Mouse (Mus musculus) forebrain, postnatal 0 days (tissue): ENCODE measurements around the gene Atp6v0a4. TPM values are rescaled to one million over a fixed set of nuclear protein-coding genes. Genes with fewer than 3 reads are reported as not detected.
A peak's percentile ranks its signal among the peaks of the same experiment; 100 is the strongest.

Source experiments
- ATAC-seq: fragments of 200-750 bp; cut with Nextera tagmentation; 2 replicates; pipeline ENCODE4 v1.8.0; 2017; ENCODE audit warnings: mild to moderate bottlenecking, moderate library complexity
- DNase-seq: peaks from one replicate; pipeline ENCODE4 v3.0.0-alpha.2; 2015
- H3K27ac ChIP-seq: fragments of 300-500 bp; sonication (generic); 2 replicates; pipeline ENCODE4 v1.5.1; 2014; ENCODE audit warnings: low read depth, mild to moderate bottlenecking, antibody characterized with exemption, low read length, moderate library complexity, mixed read lengths
- H3K27me3 ChIP-seq: fragments of 300-500 bp; sonication (generic); 2 replicates; pipeline ENCODE4 v1.6.1; 2014; ENCODE audit warnings: mild to moderate bottlenecking, low read length, mixed read lengths; ENCODE audit not compliant: insufficient read depth
- H3K36me3 ChIP-seq: fragments of 300-500 bp; sonication (generic); 2 replicates; pipeline ENCODE4 v1.6.1; 2014; ENCODE audit warnings: mild to moderate bottlenecking, moderate library complexity; ENCODE audit not compliant: insufficient read depth
- H3K4me1 ChIP-seq: fragments of 300-500 bp; sonication (generic); 2 replicates; pipeline ENCODE4 v1.6.1; 2014; ENCODE audit warnings: antibody characterized with exemption; ENCODE audit not compliant: insufficient read depth
- H3K4me2 ChIP-seq: fragments of 300-500 bp; sonication (generic); 2 replicates; pipeline ENCODE4 v1.6.1; 2014; ENCODE audit warnings: low read depth, mild to moderate bottlenecking, moderate library complexity
- H3K4me3 ChIP-seq: fragments of 300-500 bp; sonication (generic); 2 replicates; pipeline ENCODE4 v1.5.1; 2014; ENCODE audit warnings: low read depth, low read length, mixed read lengths
- H3K9ac ChIP-seq: fragments of 300-500 bp; sonication (generic); 2 replicates; pipeline ENCODE4 v1.6.1; 2014; ENCODE audit warnings: mild to moderate bottlenecking
- H3K9me3 ChIP-seq: fragments of 300-500 bp; sonication (generic); 2 replicates; pipeline ENCODE4 v1.6.1; 2016; ENCODE audit warnings: low read length
- CTCF ChIP-seq: sonication (generic); IDR thresholded peaks from 2 replicates; pipeline ENCODE4 v1.5.1; 2016; ENCODE audit warnings: antibody characterized with exemption, control low read depth, low read depth
- WGBS: fragments of 180-500 bp; shearing (Covaris S2); extraction: QIAGEN DNeasy Blood & Tissue Kit; methylation state at CpG from one replicate; pipeline ENCODE4 v1.1.7; 2014; 5-methylcytosine and 5-hydroxymethylcytosine counted together
- polyA plus RNA-seq: library from polyadenylated mRNA; unstranded; fragments of >200 nt; fragmentation: Nextera tagmentation; extraction: Ambion mirVana; gene quantifications from 2 replicates; pipeline ENCODE4 v1.2.1, GENCODE M21; 2015
- total RNA-seq: library from RNA; depleted of rRNA; stranded (reverse); fragments of >200 nt; gene quantifications from 2 replicates; pipeline ENCODE4 v1.2.3, GENCODE M21; 2014; rRNA removed

The Atp6v0a4 gene
- total and polyA plus RNA-seq, 2 experiments from 2014 or later: 0.15 to 0.33 TPM

- H3K27ac ChIP-seq: no peak overlapping the region
- 10% methylated on average over 6 of the region's 6 CpGs for WGBS
- ATAC-seq: peak; percentile 74
Measured at GRCm38 (mm10) chr6:38007459-38007858, 116.9 kb downstream of the Atp6v0a4 start.

More at GRCm38 (mm10) chr6:38007459-38007858, 116.9 kb downstream of the Atp6v0a4 start:
- no peaks in the 10 kb centered on the region for H3K27me3 ChIP-seq
- no peak overlapping the region for H3K4me3 ChIP-seq
- H3K9me3 ChIP-seq: no peaks in the 10 kb centered on the region
- H3K9ac ChIP-seq: no peak overlapping the region
- TF ChIP-seq CTCF: peak; percentile 87
- no peak overlapping the region for H3K4me2 ChIP-seq
- DNase-seq: peak; percentile 77
- no peaks in the 10 kb centered on the region for H3K4me1 ChIP-seq
- H3K36me3 ChIP-seq: no peaks in the 10 kb centered on the region

Other genes with a start within 250 kb of the Atp6v0a4 start
- gene Svopl, start 77.6 kb downstream of the Atp6v0a4 start, total RNA-seq: not detected in 2 replicates
- 0.73 and 1.1 TPM in 2 replicates for gene Svopl, start 77.6 kb downstream of the Atp6v0a4 start, polyA plus RNA-seq
- gene Tmem213, start 15.3 kb downstream of the Atp6v0a4 start, total RNA-seq: not detected in 2 replicates
- gene Tmem213, start 15.3 kb downstream of the Atp6v0a4 start, polyA plus RNA-seq: not detected in 2 replicates
- gene D630045J12Rik, start 129.4 kb upstream of the Atp6v0a4 start, total RNA-seq: 33.7 and 38.7 TPM in 2 replicates
- gene D630045J12Rik, start 129.4 kb upstream of the Atp6v0a4 start, polyA plus RNA-seq: 7.7 and 11.4 TPM in 2 replicates
- gene Zc3hav1l, start 174.7 kb upstream of the Atp6v0a4 start, total RNA-seq: 5.3 and 8.4 TPM in 2 replicates
- 2.4 and 2.9 TPM in 2 replicates for gene Zc3hav1l, start 174.7 kb upstream of the Atp6v0a4 start, polyA plus RNA-seq
- 2.2 and 5.7 TPM in 2 replicates for gene Zc3hav1, start 230.0 kb upstream of the Atp6v0a4 start, total RNA-seq
- gene Zc3hav1, start 230.0 kb upstream of the Atp6v0a4 start, polyA plus RNA-seq: 1.6 and 2.0 TPM in 2 replicates